Mouse (Mus musculus) mouse trophoblast stem cell (cell line): ENCODE measurements around the gene Wars2.

ENCODE experiments used
- in situ Hi-C, 2 experiments: fragments of 300-500 bp; cut with MseI, MboI; formaldehyde crosslinking; loops; 2 replicates in 1 of 2; 3 replicates in 1 of 2; pipeline ENCODE4 v1.15.1; 2025

Gene Wars2

DNA sequence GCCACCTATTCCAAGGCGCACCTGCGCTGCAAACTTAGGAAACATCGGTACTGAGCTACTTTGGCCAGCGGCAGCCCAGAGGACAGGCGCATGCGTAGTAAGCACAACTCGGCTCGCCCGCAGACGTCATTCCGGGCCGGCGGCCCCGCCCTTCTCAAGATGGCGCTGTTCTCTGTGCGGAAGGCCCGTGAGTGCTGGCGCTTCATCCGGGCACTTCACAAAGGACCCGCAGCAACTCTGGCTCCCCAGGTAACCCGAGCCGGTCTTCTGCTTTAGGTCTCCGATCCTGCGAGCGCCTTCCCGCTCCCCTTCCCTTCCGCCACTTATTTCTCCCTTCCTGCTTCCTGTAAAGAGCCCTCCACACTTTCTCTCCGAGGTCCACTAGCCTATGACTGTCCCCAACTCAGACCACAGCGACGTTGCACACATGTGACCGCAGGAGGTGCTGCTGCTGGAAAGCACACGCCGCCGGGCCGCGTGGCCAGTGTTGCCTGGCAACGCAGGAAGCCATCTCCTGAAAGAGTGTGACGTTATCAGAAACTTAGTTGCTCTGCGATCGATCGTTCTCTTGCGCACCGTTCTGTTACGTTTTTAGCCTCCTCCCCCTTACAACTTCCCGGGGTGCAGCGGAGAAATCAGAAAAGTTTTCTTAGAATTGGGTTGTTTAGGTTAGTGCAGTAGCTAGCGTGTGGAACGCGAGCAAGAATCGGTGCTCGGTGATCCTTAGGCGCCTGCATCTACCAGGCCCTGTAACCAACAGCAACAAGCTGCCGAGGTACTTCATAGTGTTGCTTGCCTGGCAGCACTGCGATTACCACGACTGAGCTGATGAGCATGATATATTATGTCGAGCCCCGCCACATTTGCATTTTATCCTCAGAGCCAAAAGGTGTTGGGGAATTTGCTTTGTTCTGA lies at the start of gene Wars2:
TSS of gene Wars2 (plus strand) at position 129 of the 915 bp plus-strand sequence.
- in situ Hi-C loops: no loop called here

DNA sequence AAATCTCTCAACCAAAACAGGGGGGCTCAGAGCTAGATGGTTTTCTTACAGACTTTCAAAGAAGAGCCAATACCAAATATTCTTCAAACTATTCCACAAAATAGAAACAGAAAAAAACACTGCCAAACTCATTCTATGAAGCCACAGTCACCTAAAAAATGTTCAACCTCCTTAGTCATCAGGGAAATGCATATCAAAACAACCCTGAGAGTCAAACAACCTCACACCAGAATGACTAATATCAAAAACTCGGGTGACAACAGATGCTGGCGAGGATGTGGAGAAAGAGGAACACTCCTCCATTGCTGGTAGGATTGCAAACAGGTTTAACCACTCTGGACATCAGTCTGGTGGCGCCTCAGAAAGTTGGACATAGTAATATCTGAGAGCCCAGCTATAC lies 44.1 kb upstream of the Wars2 start:
- in situ Hi-C loops: no loop called here

- in situ Hi-C loops: no loop called here
Measured at GRCm38 (mm10) chr3:99110353-99111213, 30.3 kb upstream of the Wars2 start.

- in situ Hi-C loops: no loop called here
Measured at GRCm38 (mm10) chr3:99111214-99111608, 29.7 kb upstream of the Wars2 start.

DNA sequence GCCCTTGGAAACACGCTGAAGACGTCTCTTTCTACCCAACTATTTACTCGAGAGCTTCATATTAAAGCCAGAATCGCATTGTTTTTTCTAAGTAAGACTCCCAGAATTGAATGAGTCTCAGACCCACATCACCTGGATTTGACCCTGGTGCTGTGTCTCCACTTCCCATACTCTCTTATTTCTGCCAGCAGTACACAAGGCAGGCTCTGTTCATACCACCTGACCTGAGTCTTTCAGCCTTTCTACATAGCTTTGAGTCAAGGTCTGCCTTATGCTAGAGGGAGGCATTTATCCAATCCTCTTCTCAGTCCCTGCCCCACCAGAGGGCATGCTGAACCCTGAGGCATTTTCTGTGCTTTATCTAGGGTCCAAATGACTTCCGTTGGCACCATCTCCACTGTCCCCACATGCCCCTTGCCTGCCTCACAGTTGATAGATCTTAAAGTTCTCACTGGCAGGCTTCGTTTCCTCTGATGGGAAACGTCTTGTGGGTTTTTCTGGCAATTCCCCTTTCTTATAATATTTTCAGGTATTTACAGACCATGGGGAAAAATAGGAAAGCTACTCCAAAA lies 27.5 kb upstream of the Wars2 start:
- in situ Hi-C loops: no loop called here

DNA sequence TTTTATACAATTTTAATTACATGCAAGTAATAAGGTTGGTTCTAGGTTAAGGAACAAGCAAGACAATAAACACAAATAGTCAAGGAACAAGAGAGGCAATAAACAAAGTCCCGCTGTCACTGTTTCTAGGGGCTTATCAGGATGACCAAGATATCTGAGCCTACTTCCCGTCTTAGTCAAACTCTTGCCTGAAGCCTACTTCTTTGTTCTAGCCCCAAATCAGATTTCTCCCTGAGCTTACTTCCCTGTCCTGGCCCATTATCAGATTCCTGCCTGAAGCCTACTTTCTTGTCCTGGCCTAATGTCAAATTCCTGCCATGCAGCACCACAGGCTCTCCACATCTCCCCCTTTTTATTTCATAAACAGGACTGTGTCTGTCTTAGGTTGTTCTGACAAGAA lies 19.9 kb upstream of the Wars2 start:
- in situ Hi-C loops: no loop called here

GRCm38 (mm10) chr3:99130521-99130920 lies 10.3 kb upstream of the Wars2 start:
- in situ Hi-C loops: no loop called here

DNA sequence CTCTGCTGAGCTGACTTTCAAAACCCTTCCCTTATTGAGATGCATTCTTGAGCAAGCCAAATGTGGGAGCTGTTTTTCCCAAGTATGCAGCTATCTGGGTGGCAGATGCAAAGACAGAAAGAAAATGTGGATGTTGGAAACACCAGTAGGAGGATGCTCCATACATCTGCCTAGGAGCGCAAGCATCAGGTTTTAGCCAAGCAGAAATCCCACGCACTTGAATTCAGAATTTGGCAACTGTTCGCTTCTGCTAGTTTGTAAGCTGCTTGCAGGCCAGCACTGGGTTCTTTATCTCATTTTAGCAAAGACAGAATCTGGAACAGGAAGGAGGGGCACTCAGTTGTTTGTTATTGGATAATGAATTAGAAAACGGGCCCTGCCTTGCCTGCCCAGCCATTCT lies 8.9 kb upstream of the Wars2 start:
- in situ Hi-C loops: no loop called here

- in situ Hi-C loops: no loop called here
Measured at GRCm38 (mm10) chr3:99133913-99134312, 7.0 kb upstream of the Wars2 start.

- in situ Hi-C loops: no loop called here
Measured at GRCm38 (mm10) chr3:99147886-99148285, 7.0 kb downstream of the Wars2 start.

DNA sequence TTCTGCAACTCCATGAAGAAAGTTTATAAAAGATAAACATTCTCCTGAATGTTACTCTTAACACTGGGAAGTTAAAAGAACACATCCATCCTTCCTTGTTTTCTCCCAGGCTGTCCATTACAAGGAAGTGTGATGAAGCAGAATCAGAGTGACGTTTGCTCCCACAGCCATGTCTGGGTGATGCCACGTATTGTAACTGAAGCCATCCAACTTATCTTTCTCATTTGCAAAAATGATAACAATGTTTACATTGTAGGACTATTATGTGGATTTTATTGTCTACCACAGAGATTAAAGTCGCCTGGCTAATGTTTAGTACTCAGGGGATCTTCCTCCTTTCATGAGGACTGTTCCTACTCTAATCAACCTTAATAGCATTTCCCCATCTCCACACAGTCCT lies 8.2 kb downstream of the Wars2 start:
- in situ Hi-C loops: no loop called here

DNA sequence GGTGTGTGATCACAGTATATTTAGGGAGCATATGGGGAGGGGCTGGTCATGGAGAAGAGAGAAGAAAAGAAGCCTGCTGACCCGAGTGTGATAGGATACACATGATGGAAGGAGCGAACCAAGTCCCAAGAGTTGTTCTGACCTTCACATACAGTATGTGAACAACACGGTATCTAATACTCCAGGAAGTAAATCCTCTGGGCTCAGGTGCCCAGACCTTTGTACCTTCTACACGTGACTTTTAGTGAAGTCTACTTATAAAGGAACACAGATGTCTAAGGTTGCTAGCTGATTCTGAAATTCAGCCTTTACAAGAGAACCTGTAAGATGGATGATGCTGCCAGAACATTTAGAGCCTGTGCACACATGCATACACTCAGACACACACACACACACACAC lies 15.4 kb downstream of the Wars2 start:
- in situ Hi-C loops: no loop called here

DNA sequence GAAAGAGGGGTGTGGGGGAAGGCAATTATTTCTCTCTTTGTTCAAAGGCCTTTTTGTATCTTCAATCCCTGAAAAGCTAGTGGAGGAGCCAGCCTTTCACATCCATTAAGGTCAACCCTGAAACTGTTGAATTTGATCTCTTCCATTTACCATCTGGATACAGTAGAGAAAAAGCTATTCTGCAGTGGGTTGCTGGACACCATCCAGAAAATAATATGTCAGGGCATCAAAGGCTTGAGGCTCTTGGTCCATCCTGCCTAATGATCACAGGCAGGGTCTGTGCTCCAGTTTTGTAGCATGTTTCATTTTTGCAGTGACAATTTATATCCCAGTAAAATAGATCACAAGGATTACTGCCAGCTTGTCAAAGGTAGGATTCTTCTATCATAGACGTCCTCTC lies 16.1 kb downstream of the Wars2 start:
- in situ Hi-C loops: no loop called here

DNA sequence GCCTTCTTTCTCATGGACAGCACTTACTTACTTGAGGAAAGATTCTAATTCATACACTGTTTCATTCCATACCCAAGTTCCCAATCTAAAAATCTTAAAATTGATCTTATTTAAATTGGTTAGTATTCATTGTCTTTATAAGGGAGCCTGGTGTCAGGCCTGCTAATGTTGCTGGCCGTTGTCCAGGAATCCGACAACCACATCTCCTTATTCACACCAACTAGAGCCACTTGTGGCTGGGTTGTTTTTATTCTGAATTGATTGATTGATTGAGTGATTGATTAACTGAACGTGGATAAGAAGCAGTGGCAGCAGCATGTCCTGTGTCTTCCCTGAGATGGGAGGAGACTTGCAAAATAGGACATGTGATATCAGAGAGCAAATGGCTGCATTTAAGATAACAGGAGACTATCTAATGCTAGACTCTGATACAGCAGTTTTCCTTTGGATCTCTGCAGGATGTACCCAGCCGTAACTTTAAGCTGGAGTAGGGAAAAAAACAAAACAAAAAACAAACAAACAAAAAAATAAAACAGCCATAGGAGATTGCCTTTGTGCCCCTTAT lies 16.7 kb downstream of the Wars2 start:
- in situ Hi-C loops: no loop called here

GRCm38 (mm10) chr3:99160016-99160415 lies 19.1 kb downstream of the Wars2 start:
- in situ Hi-C loops: no loop called here

- in situ Hi-C loops: no loop called here
Measured at GRCm38 (mm10) chr3:99162191-99162590, 21.3 kb downstream of the Wars2 start.

DNA sequence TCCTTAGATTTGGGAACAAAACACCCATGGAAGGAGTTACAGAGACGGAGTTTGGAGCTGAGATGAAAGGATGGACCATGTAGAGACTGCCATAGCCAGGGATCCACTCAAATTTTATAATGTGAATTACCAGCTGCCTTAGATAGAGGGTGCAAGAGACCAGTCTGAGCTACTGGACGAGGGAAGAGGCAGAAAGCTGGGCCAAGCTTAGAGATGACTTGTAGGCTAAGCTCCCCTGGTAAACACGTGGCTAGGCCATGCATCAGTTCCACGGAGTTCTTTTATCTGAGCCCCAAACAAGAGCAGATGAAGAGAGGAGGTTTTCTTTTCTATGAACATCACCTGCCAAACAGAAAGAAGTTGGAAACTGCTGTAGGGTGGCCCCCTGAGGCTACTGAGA lies 26.9 kb downstream of the Wars2 start:
- in situ Hi-C loops: no loop called here

DNA sequence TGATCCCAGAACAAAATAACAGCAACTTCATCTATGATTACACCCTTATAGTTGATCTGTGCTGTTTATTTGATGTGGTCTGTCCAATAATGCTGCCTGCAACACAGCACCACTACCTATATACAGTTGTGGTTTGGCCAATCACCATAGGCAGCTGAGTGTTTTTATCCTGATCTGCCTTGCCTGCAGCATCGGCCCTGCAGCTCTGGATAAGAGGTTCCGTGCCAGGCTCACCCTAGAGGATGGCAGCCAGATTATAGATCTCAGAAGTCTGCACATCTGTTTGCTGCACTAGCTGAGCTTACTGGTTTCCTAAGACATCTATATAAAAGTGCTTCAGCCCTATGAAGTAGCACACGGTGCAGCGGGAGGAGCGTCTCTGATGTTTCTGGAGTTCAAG lies 32.3 kb downstream of the Wars2 start:
- in situ Hi-C loops: no loop called here

GRCm38 (mm10) chr3:99174658-99175304 lies 33.9 kb downstream of the Wars2 start:
- in situ Hi-C loops: no loop called here

DNA sequence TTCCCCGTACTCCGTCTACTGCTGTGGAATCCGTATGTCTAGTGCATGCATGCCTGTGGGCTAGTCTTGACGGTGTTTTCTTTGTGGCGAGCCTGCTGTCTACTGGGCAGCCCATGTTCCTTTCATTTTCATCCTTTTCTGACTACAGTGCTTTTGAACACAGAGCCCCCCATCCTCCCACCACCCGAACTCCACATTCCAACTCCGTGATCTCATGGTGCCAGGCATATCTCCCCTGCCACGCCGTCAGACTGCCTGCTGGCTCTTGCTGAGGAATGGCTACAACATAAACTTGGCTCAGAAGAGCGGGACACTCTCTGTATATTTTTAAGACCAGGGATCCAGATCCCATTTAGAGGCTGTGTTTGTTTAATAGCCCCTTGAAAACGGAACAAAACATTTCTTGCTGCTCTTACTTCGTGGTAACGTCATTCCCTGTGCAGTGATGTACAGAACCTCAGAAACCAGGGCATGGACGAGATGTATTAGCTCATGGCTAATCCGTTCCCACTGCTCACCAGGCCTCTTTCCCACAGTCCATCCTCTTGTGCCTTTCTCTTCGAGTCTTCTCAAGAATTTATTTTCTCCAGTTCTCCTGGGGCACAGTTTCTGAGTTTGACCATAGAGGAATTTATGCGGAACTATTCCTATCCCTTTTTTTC lies 42.6 kb downstream of the Wars2 start:
- in situ Hi-C loops: no loop called here

DNA sequence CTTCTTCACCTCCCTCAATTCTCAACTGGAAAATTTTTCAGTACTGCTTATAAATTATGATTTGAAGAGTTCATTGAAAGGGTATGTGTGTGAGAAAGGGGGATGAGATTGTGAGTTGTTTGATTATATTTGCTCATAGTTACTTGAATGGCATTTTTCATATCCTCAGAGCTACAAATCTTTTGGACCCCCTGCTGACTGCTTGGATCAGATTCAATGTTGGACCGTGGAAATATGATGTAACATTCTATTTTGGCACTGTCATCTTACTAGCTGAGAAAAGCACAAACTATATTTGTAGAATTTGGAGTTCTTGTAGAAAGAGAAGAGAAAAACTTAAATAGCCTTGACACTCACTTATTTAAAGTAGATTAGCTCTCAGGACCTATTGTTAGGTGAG lies 43.5 kb downstream of the Wars2 start:
- in situ Hi-C loops: no loop called here
